Mouse (Mus musculus): Measurements from ENCODE around the gene Klhl11. TPM values are rescaled to one million over a fixed set of nuclear protein-coding genes. Genes with fewer than 3 reads are reported as not detected.

The Klhl11 gene
- total and polyA plus RNA-seq, 3 experiments = 3.1 to 8.0 (median 7.2) TPM

DNA sequence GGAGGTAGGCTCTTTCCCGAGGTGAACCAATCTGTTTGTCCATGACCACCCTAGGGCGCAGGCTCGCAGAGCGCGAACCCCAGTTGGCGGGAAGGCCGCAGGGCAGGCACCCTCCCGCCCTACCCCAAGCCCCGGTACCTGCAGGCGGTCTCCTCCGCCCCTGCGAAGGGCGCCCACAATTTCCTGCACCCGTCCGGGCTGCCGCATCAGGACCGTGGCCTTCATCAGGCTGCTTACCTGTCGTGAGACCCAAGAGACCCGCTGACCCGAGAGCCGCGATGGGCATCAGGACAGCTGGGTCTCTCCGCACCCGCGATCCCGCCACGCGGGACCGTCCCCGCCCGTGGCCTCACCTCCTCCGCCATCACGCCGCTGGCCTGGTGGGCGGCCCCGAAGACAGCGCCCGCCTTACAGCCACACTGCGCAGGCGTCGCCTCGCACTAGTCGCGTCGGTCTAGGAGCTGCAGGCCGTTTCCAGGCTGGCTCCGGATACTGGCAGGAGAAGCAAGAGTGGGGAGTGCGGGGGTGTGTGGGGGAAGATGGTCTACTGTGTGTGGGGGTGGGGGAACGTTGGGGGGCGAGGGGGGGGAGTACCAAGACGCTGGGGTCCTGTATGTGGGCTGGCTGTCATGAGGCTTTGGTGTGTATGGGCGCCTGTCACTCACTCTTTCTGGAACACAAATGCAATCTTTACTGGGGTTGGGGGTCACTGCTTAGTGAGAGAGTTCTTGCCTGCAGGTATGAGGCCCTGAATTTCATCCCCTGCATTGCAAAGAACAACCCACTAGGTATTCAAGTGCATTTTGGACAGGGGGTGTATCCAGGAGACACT, 31.6 kb downstream of the Klhl11 start:
- WGBS = 1% methylated on average over 52 of the region's 52 CpGs
- H3K4me3 ChIP-seq = peak overlapping the region; percentile 67
- peaks cover 2% of the 10 kb centered on the region; the same call in 1 of the 2 replicates for H3K4me1 ChIP-seq (ENCODE audit: control insufficient read depth, insufficient read depth, low read length)
- intact Hi-C loops (cut with DNase I) = loop anchor here (1.0 to 10.0 kb wide), 2 partner anchors 31 to 1744 kb away; partner anchors contain the start of genes G6pc3, Klhl11 and Lsm12
- H3K27me3 ChIP-seq (ENCODE audit: control insufficient read depth, insufficient read depth, low read length) = no peaks in the 10 kb centered on the region
- H3K36me3 ChIP-seq (ENCODE audit: control insufficient read depth, insufficient read depth, low read length) = no peaks in the 10 kb centered on the region
- peak; percentile 91 to 92 for DNase-seq
- 0 out of 2 replicates have a peak, but pooled peaks have one; percentile 9 for TF ChIP-seq EP300 (IDR thresholded peaks at IDR 0.05; ENCODE audit: insufficient read depth, low read depth, low read length)
- peak; percentile 91; the same call in 1 of the 2 replicates for TF ChIP-seq POLR2A (IDR thresholded peaks at IDR 0.05; ENCODE audit: insufficient read depth, low read depth, low read length)
- TF ChIP-seq CTCF (IDR thresholded peaks at IDR 0.05) = no peak
- H3K27ac ChIP-seq = peak overlapping the region; percentile 69
- H3K9ac ChIP-seq (ENCODE audit: low read depth, low read length) = peak overlapping the region; percentile 96
- 0 out of 2 replicates have a peak, but pooled peaks cover 2% of the 10 kb centered on the region for H3K79me2 ChIP-seq (replicated peaks; ENCODE audit: control insufficient read depth, insufficient read depth, low read length)

DNA sequence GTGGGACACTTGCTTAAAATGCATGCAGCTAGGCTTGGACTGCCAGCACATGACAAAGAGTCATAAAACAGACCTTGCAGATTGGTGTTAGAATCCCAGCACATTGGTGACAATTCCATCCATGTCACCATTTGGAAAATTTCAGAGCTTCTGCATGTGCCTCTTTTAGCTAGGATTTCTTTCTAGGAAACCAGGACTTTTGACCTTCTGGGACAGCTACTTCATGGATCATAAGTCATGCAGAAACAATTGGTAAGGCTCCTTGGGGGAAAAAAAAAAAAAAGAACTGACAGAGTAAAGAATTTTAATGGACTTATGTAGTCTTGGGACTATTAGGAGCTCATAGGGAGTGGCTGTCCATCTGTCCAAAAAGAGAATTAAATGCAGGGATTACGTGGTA, 34.6 kb downstream of the Klhl11 start:
- H3K79me2 ChIP-seq (replicated peaks; ENCODE audit: control insufficient read depth, insufficient read depth, low read length) = 0 out of 2 replicates have a peak, but pooled peaks cover 2% of the 10 kb centered on the region
- H3K36me3 ChIP-seq (ENCODE audit: control insufficient read depth, insufficient read depth, low read length) = no peaks in the 10 kb centered on the region
- WGBS = 98% methylated on average over 1 of the region's 1 CpGs
- H3K4me3 ChIP-seq = no peak overlapping the region
- no peak overlapping the region for H3K9ac ChIP-seq (ENCODE audit: low read depth, low read length)
- peaks cover 2% of the 10 kb centered on the region; the same call in 1 of the 2 replicates for H3K4me1 ChIP-seq (ENCODE audit: control insufficient read depth, insufficient read depth, low read length)
- H3K27ac ChIP-seq = no peak overlapping the region
- TF ChIP-seq POLR2A (IDR thresholded peaks at IDR 0.05; ENCODE audit: insufficient read depth, low read depth, low read length) (no peak), EP300 (IDR thresholded peaks at IDR 0.05; ENCODE audit: insufficient read depth, low read depth, low read length) (no peak), CTCF (IDR thresholded peaks at IDR 0.05) (no peak)
- no peak for DNase-seq
- intact Hi-C loops (cut with DNase I) = no loop called here
- H3K27me3 ChIP-seq (ENCODE audit: control insufficient read depth, insufficient read depth, low read length) = no peaks in the 10 kb centered on the region

DNA sequence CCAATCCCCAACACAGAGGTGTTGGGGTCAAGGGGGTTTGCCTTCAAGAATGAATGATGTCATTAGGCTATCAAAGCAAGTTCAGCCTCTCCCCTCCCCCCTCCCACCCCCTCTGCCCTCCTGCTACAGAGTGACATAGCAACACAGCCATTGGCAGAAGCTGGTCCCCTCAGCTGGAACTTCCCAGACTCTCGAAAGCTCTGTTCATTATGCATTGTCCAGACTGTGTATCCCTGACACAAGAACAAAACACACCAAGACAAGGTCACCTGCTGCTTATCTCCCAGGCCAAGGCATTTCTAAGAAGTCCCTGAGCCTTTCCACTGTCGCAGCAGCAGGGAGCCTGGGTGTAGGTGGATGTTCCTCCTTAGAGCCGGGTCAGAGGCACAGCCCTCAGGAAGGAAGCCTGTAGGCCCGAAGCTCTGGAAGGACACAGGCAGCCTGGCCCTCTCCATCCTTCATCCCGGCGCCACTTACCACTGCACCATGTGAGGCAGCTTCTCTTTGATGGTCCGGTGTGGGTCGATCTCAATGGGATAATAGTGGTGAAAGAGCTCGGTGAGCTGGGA, 36.8 kb downstream of the Klhl11 start:
- no peak for TF ChIP-seq EP300 (IDR thresholded peaks at IDR 0.05; ENCODE audit: insufficient read depth, low read depth, low read length)
- TF ChIP-seq CTCF (IDR thresholded peaks at IDR 0.05) = no peak
- no peak for TF ChIP-seq POLR2A (IDR thresholded peaks at IDR 0.05; ENCODE audit: insufficient read depth, low read depth, low read length)
- H3K27me3 ChIP-seq (ENCODE audit: control insufficient read depth, insufficient read depth, low read length) = no peaks in the 10 kb centered on the region
- H3K36me3 ChIP-seq (ENCODE audit: control insufficient read depth, insufficient read depth, low read length) = no peaks in the 10 kb centered on the region
- WGBS = 81% methylated on average over 9 of the region's 9 CpGs
- peaks cover 2% of the 10 kb centered on the region; the same call in 1 of the 2 replicates for H3K4me1 ChIP-seq (ENCODE audit: control insufficient read depth, insufficient read depth, low read length)
- no peak for DNase-seq
- H3K79me2 ChIP-seq (replicated peaks; ENCODE audit: control insufficient read depth, insufficient read depth, low read length) = 0 out of 2 replicates have a peak, but pooled peaks cover 2% of the 10 kb centered on the region
- no peak overlapping the region for H3K9ac ChIP-seq (ENCODE audit: low read depth, low read length)
- no peak overlapping the region for H3K27ac ChIP-seq
- intact Hi-C loops (cut with DNase I) = no loop called here
- H3K4me3 ChIP-seq = no peak overlapping the region

DNA sequence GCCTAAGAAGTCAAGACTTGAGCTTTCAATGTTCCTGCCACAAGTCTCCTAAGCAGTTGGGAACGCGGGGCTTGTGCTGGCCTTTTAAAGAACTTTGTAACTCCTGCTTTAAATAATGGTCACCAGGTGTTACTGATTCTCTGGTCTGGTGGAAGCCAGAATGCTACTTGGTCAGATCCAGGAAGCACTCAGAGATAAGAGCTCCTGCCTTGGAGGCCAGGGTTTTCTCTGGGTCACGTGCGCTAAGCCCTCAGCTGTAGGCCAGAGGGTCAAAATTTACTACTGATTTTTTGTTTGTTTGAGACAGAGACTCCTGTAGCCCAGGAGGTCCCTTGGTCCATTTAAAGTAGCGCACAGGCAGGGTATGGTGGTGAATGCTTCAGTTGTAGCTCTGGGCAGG, 40.5 kb downstream of the Klhl11 start:
- peaks cover 3% of the 10 kb centered on the region for H3K4me1 ChIP-seq (ENCODE audit: control insufficient read depth, insufficient read depth, low read length)
- H3K36me3 ChIP-seq (ENCODE audit: control insufficient read depth, insufficient read depth, low read length) = no peaks in the 10 kb centered on the region
- no peak overlapping the region for H3K4me3 ChIP-seq
- WGBS = 76% methylated on average over 5 of the region's 5 CpGs
- no peaks in the 10 kb centered on the region for H3K27me3 ChIP-seq (ENCODE audit: control insufficient read depth, insufficient read depth, low read length)
- no peak overlapping the region for H3K9ac ChIP-seq (ENCODE audit: low read depth, low read length)
- intact Hi-C loops (cut with DNase I) = no loop called here
- no peak for TF ChIP-seq CTCF (IDR thresholded peaks at IDR 0.05)
- H3K27ac ChIP-seq = no peak overlapping the region
- H3K79me2 ChIP-seq (replicated peaks; ENCODE audit: control insufficient read depth, insufficient read depth, low read length) = no peaks in the 10 kb centered on the region
- no peak for DNase-seq

DNA sequence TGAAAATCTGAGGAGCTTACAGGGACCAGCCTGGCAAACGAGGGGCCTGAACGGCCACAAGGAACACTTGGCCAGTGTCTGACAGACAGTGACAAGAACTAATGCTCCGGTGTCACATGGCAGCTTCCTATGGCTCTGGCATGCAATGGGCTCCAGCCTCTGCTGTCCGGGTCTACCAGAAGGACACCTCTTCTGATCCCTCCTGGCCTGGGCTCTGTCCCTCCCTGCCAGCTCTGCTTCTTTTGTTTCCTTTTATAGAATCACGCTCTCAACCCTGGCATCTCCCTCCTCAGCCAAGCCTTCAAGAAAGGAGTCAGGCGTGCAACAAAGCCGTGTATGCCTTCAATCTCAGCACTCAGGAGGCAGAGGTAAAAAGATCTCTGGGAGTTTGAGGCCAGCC, 42.5 kb downstream of the Klhl11 start:
- no peak overlapping the region for H3K9ac ChIP-seq (ENCODE audit: low read depth, low read length)
- intact Hi-C loops (cut with DNase I) = no loop called here
- H3K27me3 ChIP-seq (ENCODE audit: control insufficient read depth, insufficient read depth, low read length) = no peaks in the 10 kb centered on the region
- no peak overlapping the region for H3K4me3 ChIP-seq
- WGBS = 64% methylated on average over 7 of the region's 7 CpGs
- peak in 1 of 2 experiments; percentile 62 for DNase-seq
- H3K4me1 ChIP-seq (ENCODE audit: control insufficient read depth, insufficient read depth, low read length) = peaks cover 3% of the 10 kb centered on the region
- no peaks in the 10 kb centered on the region for H3K36me3 ChIP-seq (ENCODE audit: control insufficient read depth, insufficient read depth, low read length)
- H3K27ac ChIP-seq = peak overlapping the region; percentile 75
- no peaks in the 10 kb centered on the region for H3K79me2 ChIP-seq (replicated peaks; ENCODE audit: control insufficient read depth, insufficient read depth, low read length)
- TF ChIP-seq EP300 (IDR thresholded peaks at IDR 0.05; ENCODE audit: insufficient read depth, low read depth, low read length) (no peak), CTCF (IDR thresholded peaks at IDR 0.05) (no peak)
